Mouse (Mus musculus) gastrocnemius, adult 2 months (tissue): ENCODE results near the gene Vangl2. TPM values are rescaled to one million over a fixed set of nuclear protein-coding genes. Genes with fewer than 3 reads are reported as not detected.

Source experiments
- DNase-seq: peaks from one replicate; pipeline ENCODE4 v3.0.0; 2022
- H3K27ac ChIP-seq: fragments of 200-600 bp; 2 replicates; pipeline ENCODE4 v1.8.1; 2022; ENCODE audit warnings: mild to moderate bottlenecking
- H3K4me3 ChIP-seq: fragments of 200-600 bp; 2 replicates; pipeline ENCODE4 v1.8.1; 2022; ENCODE audit warnings: mild to moderate bottlenecking, moderate library complexity
- CTCF ChIP-seq: fragments of 200-600 bp; IDR thresholded peaks from 2 replicates; pipeline ENCODE4 v1.8.1; 2022; ENCODE audit warnings: antibody characterized with exemption, mild to moderate bottlenecking, moderate library complexity
- intact Hi-C: fragments of 180-260 bp; cut with DNase I; formaldehyde crosslinking; loops from one replicate; pipeline ENCODE4 v1.15.1; 2025
- total RNA-seq, 2 experiments: library from RNA; stranded (reverse); gene quantifications; 2 replicates each; pipeline ENCODE4 v1.2.3; 2021

Vangl2 gene
- total RNA-seq, 2 experiments from 2014 or later = 0.47 to 0.54 TPM

GRCm38 (mm10) chr1:171966054-171966790, 62.0 kb downstream of the Vangl2 start:
- intact Hi-C loops = no loop called here
- Histone ChIP-seq H3K27ac (no peak overlapping the region), H3K4me3 (no peak overlapping the region)
- TF ChIP-seq CTCF = no peak
- no peak for DNase-seq

GRCm38 (mm10) chr1:171963613-171964012, 64.6 kb downstream of the Vangl2 start:
- H3K4me3 ChIP-seq = no peak overlapping the region
- intact Hi-C loops = no loop called here
- no peak for TF ChIP-seq CTCF
- no peak overlapping the region for H3K27ac ChIP-seq
- DNase-seq = no peak

- Histone ChIP-seq H3K4me3 (no peak overlapping the region), H3K27ac (no peak overlapping the region)
- TF ChIP-seq CTCF = no peak
- DNase-seq = no peak
- intact Hi-C loops = no loop called here
Measured at GRCm38 (mm10) chr1:171961704-171962103, 66.5 kb downstream of the Vangl2 start.

- H3K27ac ChIP-seq = no peak overlapping the region
- H3K4me3 ChIP-seq = no peak overlapping the region
- TF ChIP-seq CTCF = no peak
- intact Hi-C loops = no loop called here
- DNase-seq = no peak
Measured at GRCm38 (mm10) chr1:171960726-171961125, 67.5 kb downstream of the Vangl2 start.

- no peak for TF ChIP-seq CTCF
- intact Hi-C loops = no loop called here
- Histone ChIP-seq H3K27ac (no peak overlapping the region), H3K4me3 (no peak overlapping the region)
- DNase-seq = no peak
Measured at GRCm38 (mm10) chr1:171957411-171957810, 70.8 kb downstream of the Vangl2 start.

GRCm38 (mm10) chr1:171955071-171955470, 73.2 kb downstream of the Vangl2 start:
- no peak overlapping the region for H3K27ac ChIP-seq
- intact Hi-C loops = no loop called here
- TF ChIP-seq CTCF = no peak
- no peak for DNase-seq
- no peak overlapping the region for H3K4me3 ChIP-seq

Other genes starting within 250 kb of the Vangl2 start
- under 1 TPM; 0.28 to 0.70 TPM for gene Cd84, start 188.7 kb downstream of the Vangl2 start, total RNA-seq
- gene Gm10521, start 132.8 kb downstream of the Vangl2 start, total RNA-seq = not detected
- gene Slamf6, start 110.9 kb downstream of the Vangl2 start, total RNA-seq = not detected
- gene Nhlh1, start 29.1 kb upstream of the Vangl2 start, total RNA-seq = not detected
- gene Copa, start 54.1 kb upstream of the Vangl2 start, total RNA-seq = 10 to 100 TPM; 88.3 to 90.9 TPM
- 10 to 100 TPM; 27.1 to 31.9 TPM for gene Ncstn, start 54.4 kb upstream of the Vangl2 start, total RNA-seq
- 10 to 100 TPM; 62.9 to 80.8 TPM for gene Pex19, start 98.3 kb upstream of the Vangl2 start, total RNA-seq
- gene Dcaf8, start 119.6 kb upstream of the Vangl2 start, total RNA-seq = 100 to 1,000 TPM; 158 to 193 TPM
- gene Pea15a, start 178.4 kb upstream of the Vangl2 start, total RNA-seq = 10 to 100 TPM; 19.5 to 35.2 TPM
- gene Casq1, start 191.4 kb upstream of the Vangl2 start, total RNA-seq = 1,000 to 10,000 TPM; 2,819 to 3,581 TPM
- under 1 TPM; 0.20 to 0.43 TPM for gene Atp1a4, start 230.0 kb upstream of the Vangl2 start, total RNA-seq
- gene Igsf8, start 233.2 kb upstream of the Vangl2 start, total RNA-seq = 1 to 10 TPM; 7.4 to 8.3 TPM